11 mouse cellular contexts compared by ENCODE assay signal in genomic region chr17:63661584-63661983, GRCm38 (mm10).
DNase-seq lines count a peak whose midpoint lies in the region; ATAC-seq lines count a peak whose summit lies in the region.
"Had no signal": no experiment of that assay in that cellular context is flagged by ENCODE, and none has a peak within 500 bp of the region (broad histone marks: within the 10 kb centered on the region; RNA-seq: fewer than 3 reads in every experiment).

No protein-coding gene starts in this region.

- peak; percentile 4; the same call in 1 of the 2 replicates for ATAC-seq in frontal cortex, adult (ENCODE audit: low TSS enrichment)
- ATAC-seq: inflammation-experienced regulatory T-cells, adult 6 months; liver, embryonic 12.5 days had no signal

- DNase-seq in frontal cortex, postnatal 25 days (ENCODE audit: low spot score in 2 of 2): no peak
- DNase-seq in 3T3-L1 (ENCODE audit: low read depth, low spot score): peak; percentile 73
- peak; percentile 52 to 63 for DNase-seq in heart, postnatal 10 days
- peak; percentile 51 to 73 for DNase-seq in kidney, postnatal 4 days
- DNase-seq in frontal cortex, postnatal 10 days (ENCODE audit: low spot score in 2 of 2): no peak
- no peak for DNase-seq in layer of hippocampus, postnatal 14 days (ENCODE audit: low spot score in 2 of 2)
- DNase-seq in adrenal gland, postnatal 36 days: no peak
- DNase-seq: cerebellum, adult 11-12 months had no signal

- intact Hi-C loops in heart, postnatal 10 days (cut with DNase I): no loop called here

Comparison
In these comparisons a context has a peak if more than half of its experiments do, and no peak if none do; other contexts are left out.
1. DNase-seq: peak in 3T3-L1 (single experiment), heart, postnatal 10 days (2 of 2) and kidney, postnatal 4 days (2 of 2); none in frontal cortex, postnatal 25 days (0 of 2), frontal cortex, postnatal 10 days (0 of 2), layer of hippocampus, postnatal 14 days (0 of 2) and adrenal gland, postnatal 36 days (0 of 2).